Mouse (Mus musculus) limb, embryonic 12.5 days (tissue): ENCODE data around the gene Gm10256. TPM values are rescaled to one million over a fixed set of nuclear protein-coding genes. Genes with fewer than 3 reads are reported as not detected.
"Not testable (repeated sequence)": the region's sequence is repeated elsewhere in the genome, so short reads cannot be mapped to it uniquely, and the experiment has no call there.

ENCODE experiments used
- ATAC-seq: fragments of 200-750 bp; cut with Nextera tagmentation; 2 replicates; pipeline ENCODE4 v1.8.0; 2017; ENCODE audit warnings: low read depth, moderate TSS enrichment; ENCODE audit not compliant: insufficient number of reproducible peaks, insufficient read depth, low FRiP score, low TSS enrichment
- H3K27ac ChIP-seq: fragments of 300-500 bp; sonication (generic); 2 replicates; pipeline ENCODE4 v1.5.1; 2016; ENCODE audit warnings: mild to moderate bottlenecking, moderate library complexity
- H3K27me3 ChIP-seq: fragments of 300-500 bp; sonication (generic); 2 replicates; pipeline ENCODE4 v1.6.1; 2016; ENCODE audit warnings: mild to moderate bottlenecking, moderate library complexity
- H3K36me3 ChIP-seq: fragments of 300-500 bp; sonication (generic); 2 replicates; pipeline ENCODE4 v1.6.1; 2016; ENCODE audit warnings: mild to moderate bottlenecking, moderate library complexity
- H3K4me1 ChIP-seq: fragments of 300-500 bp; sonication (generic); replicated peaks from 2 replicates; pipeline ENCODE4 v1.6.1; 2016
- H3K4me2 ChIP-seq: fragments of 300-500 bp; sonication (generic); 2 replicates; pipeline ENCODE4 v1.6.1; 2016; ENCODE audit warnings: mild to moderate bottlenecking, moderate library complexity
- H3K4me3 ChIP-seq: fragments of 300-500 bp; sonication (generic); replicated peaks from 2 replicates; pipeline ENCODE4 v1.5.1; 2016; ENCODE audit warnings: mild to moderate bottlenecking
- H3K9ac ChIP-seq: fragments of 300-500 bp; sonication (generic); replicated peaks from 2 replicates; pipeline ENCODE4 v1.6.1; 2016; ENCODE audit warnings: mild to moderate bottlenecking, moderate library complexity
- H3K9me3 ChIP-seq: fragments of 300-500 bp; sonication (generic); 2 replicates; pipeline ENCODE4 v1.6.1; 2016; ENCODE audit warnings: mild to moderate bottlenecking, moderate library complexity
- WGBS: fragments of 180-500 bp; shearing (Covaris S2); methylation state at CpG from one replicate; pipeline ENCODE4 v1.1.7; 2016; 5-methylcytosine and 5-hydroxymethylcytosine counted together
- polyA plus RNA-seq: library from polyadenylated mRNA; unstranded; fragments of >200 nt; fragmentation: Nextera tagmentation; extraction: Ambion mirVana; gene quantifications from 2 replicates; pipeline ENCODE4 v1.2.1, GENCODE M21; 2016

Gene Gm10256
- polyA plus RNA-seq = not detected in 2 replicates

- ATAC-seq = not testable (repeated sequence)
- WGBS = no CpG with 5 or more reads among the region's 9 CpGs
Measured at GRCm38 (mm10) chrY:2830380-2830779, at the start of gene Gm10256, which contains the start of gene Rbmy. Gene Gm10256, plus strand, starts transcription at chrY:2830699. Gene Rbmy, plus strand, starts transcription at chrY:2830680.

GRCm38 (mm10) chrY:2796105-2796504 lies 34.4 kb upstream of the Gm10256 start, which contains the start of gene Gm4064:
Gene Gm4064, minus strand, starts transcription at chrY:2796205.
- H3K27ac ChIP-seq, ATAC-seq: not testable (repeated sequence)

More at GRCm38 (mm10) chrY:2830380-2830779, at the start of gene Gm10256, which contains the start of gene Rbmy:
- H3K4me1 ChIP-seq, H3K27ac ChIP-seq, H3K36me3 ChIP-seq, H3K27me3 ChIP-seq, H3K9me3 ChIP-seq, H3K4me2 ChIP-seq, H3K9ac ChIP-seq, H3K4me3 ChIP-seq: not testable (repeated sequence)

DNA sequence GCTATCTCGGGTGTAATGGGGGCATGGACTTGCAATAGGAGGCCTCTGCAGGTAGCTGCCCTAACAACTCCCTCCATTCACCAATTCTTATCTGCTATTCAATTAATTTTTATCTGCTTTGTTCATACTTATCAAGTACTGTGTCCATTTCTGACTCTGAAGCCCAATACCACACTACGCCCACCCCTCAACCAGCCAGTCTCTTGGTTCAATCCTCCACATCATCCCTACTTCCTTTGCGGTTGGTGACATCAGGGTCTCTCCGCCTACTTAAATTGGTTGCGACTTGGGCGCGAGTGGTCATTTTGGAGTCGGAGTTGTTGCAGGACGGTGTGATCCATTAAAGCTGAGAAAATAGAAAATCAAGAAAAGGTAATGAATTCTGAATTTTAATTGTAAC lies 70.2 kb downstream of the Gm10256 start, which contains the start of gene Gm10352:
Gene Gm10352 (plus strand): TSS at position 301 of the 400 bp plus-strand sequence.
- not testable (repeated sequence) for H3K9me3 ChIP-seq, H3K27me3 ChIP-seq, H3K4me2 ChIP-seq, H3K4me1 ChIP-seq, H3K27ac ChIP-seq, ATAC-seq, H3K9ac ChIP-seq, H3K4me3 ChIP-seq, H3K36me3 ChIP-seq
- WGBS = no CpG with 5 or more reads among the region's 9 CpGs

More at GRCm38 (mm10) chrY:2796105-2796504, 34.4 kb upstream of the Gm10256 start, which contains the start of gene Gm4064:
- not testable (repeated sequence) for H3K9ac ChIP-seq, H3K36me3 ChIP-seq, H3K4me1 ChIP-seq, H3K4me3 ChIP-seq, H3K27me3 ChIP-seq, H3K4me2 ChIP-seq, H3K9me3 ChIP-seq
- no CpG with 5 or more reads among the region's 8 CpGs for WGBS

Other genes starting within 250 kb of the Gm10256 start
- gene H2al2c, start 231.6 kb upstream of the Gm10256 start, polyA plus RNA-seq = not detected in 2 replicates
- gene Sry, start 167.0 kb upstream of the Gm10256 start, polyA plus RNA-seq = not detected in 2 replicates
- gene H2al2b, start 110.0 kb upstream of the Gm10256 start, polyA plus RNA-seq = not detected in 2 replicates
- not detected in 2 replicates for gene Gm4064, start 34.5 kb upstream of the Gm10256 start, polyA plus RNA-seq
- not detected in 2 replicates for gene Rbmy, start within 50 bp of the Gm10256 start, polyA plus RNA-seq
- gene Gm10352, start 70.3 kb downstream of the Gm10256 start, polyA plus RNA-seq = not detected in 2 replicates
- gene Gm29289, start 101.9 kb downstream of the Gm10256 start, polyA plus RNA-seq = not detected in 2 replicates